Mouse (Mus musculus) heart, embryonic 11.5 days (tissue): ENCODE data around the gene Chrne. TPM values are rescaled to one million over a fixed set of nuclear protein-coding genes. Genes with fewer than 3 reads are reported as not detected.
A peak's percentile ranks its signal among the peaks of the same experiment; 100 is the strongest.

Experiments used
- ATAC-seq: fragments of 200-750 bp; cut with Nextera tagmentation; replicated peaks from 2 replicates; pipeline ENCODE4 v1.8.0; 2017; ENCODE audit warnings: moderate library complexity; ENCODE audit not compliant: insufficient number of reproducible peaks, low FRiP score, low TSS enrichment
- H3K27ac ChIP-seq: fragments of 300-500 bp; sonication (generic); 2 replicates; pipeline ENCODE4 v1.5.1; 2014; ENCODE audit warnings: mild to moderate bottlenecking, low read depth, low read length
- H3K27me3 ChIP-seq: fragments of 300-500 bp; sonication (generic); 2 replicates; pipeline ENCODE4 v1.6.1; 2014; ENCODE audit warnings: mild to moderate bottlenecking, low read length, mixed read lengths; ENCODE audit not compliant: control insufficient read depth, insufficient read depth
- H3K36me3 ChIP-seq: fragments of 300-500 bp; sonication (generic); 2 replicates; pipeline ENCODE4 v1.6.1; 2014; ENCODE audit warnings: mild to moderate bottlenecking, low read length, moderate library complexity, mixed read lengths; ENCODE audit not compliant: control insufficient read depth, insufficient read depth
- H3K4me1 ChIP-seq: fragments of 300-500 bp; sonication (generic); 2 replicates; pipeline ENCODE4 v1.6.1; 2014; ENCODE audit warnings: low read length; ENCODE audit not compliant: control insufficient read depth, insufficient read depth
- H3K4me2 ChIP-seq: fragments of 300-500 bp; sonication (generic); 2 replicates; pipeline ENCODE4 v1.6.1; 2014; ENCODE audit warnings: mild to moderate bottlenecking, moderate library complexity
- H3K4me3 ChIP-seq: fragments of 300-500 bp; sonication (generic); 2 replicates; pipeline ENCODE4 v1.5.1; 2014; ENCODE audit warnings: low read depth, low read length
- H3K9ac ChIP-seq: fragments of 300-500 bp; sonication (generic); 2 replicates; pipeline ENCODE4 v1.6.1; 2014; ENCODE audit warnings: mild to moderate bottlenecking, low read depth, low read length, moderate library complexity
- H3K9me3 ChIP-seq: fragments of 300-500 bp; sonication (generic); replicated peaks from 2 replicates; pipeline ENCODE4 v1.6.1; 2016; ENCODE audit warnings: low read length; ENCODE audit not compliant: control insufficient read depth
- WGBS: fragments of 180-500 bp; shearing (Covaris S2); extraction: QIAGEN DNeasy Blood & Tissue Kit; methylation state at CpG from one replicate; pipeline ENCODE4 v1.1.7; 2014; ENCODE audit not compliant: insufficient replicate concordance; 5-methylcytosine and 5-hydroxymethylcytosine counted together
- polyA plus RNA-seq: library from polyadenylated mRNA; unstranded; fragments of >200 nt; fragmentation: Nextera tagmentation; extraction: Ambion mirVana; gene quantifications from 2 replicates; pipeline ENCODE4 v1.2.1, GENCODE M21; 2014

Chrne gene
- polyA plus RNA-seq, 1 experiment from 2014 or later, result not detected

DNA sequence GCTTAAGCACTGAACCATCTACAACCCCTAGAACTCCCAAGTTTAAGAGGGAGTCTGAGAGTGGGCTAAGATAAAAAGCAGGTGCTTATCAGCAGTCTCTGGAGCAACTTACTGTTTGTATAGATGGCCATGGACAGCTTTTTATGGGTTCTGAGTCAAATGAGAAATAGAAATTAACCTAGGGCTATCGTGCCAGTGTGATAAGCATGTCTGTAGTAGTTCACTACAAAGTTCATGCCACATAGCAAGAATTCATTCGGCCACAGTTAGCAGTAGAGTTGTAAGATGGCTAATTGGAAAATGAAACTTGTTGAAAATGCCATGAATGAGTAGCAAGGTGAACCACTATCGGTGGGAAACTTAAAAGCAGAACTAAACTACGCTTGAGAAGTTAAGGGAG lies 29.5 kb upstream of the Chrne start:
- H3K4me3 ChIP-seq, result peak overlapping the region; percentile 76
- peak overlapping the region; percentile 93 for H3K4me2 ChIP-seq
- H3K36me3 ChIP-seq, result peaks cover 47% of the 10 kb centered on the region
- WGBS, result 71% methylated on average over 4 of the region's 4 CpGs
- no peaks in the 10 kb centered on the region for H3K27me3 ChIP-seq
- no peak for ATAC-seq
- no peaks in the 10 kb centered on the region for H3K9me3 ChIP-seq
- peaks cover 44% of the 10 kb centered on the region for H3K4me1 ChIP-seq
- H3K27ac ChIP-seq, result no peak overlapping the region
- H3K9ac ChIP-seq, result peak overlapping the region; percentile 91; the same call in 1 of the 2 replicates

GRCm38 (mm10) chr11:70647716-70648420 lies 28.9 kb upstream of the Chrne start:
- H3K9me3 ChIP-seq, result no peaks in the 10 kb centered on the region
- peak; percentile 23; the same call in 1 of the 2 replicates for ATAC-seq
- peaks cover 44% of the 10 kb centered on the region for H3K4me1 ChIP-seq
- peak overlapping the region; percentile 94 for H3K27ac ChIP-seq
- H3K4me3 ChIP-seq, result peak overlapping the region; percentile 76
- H3K4me2 ChIP-seq, result peak overlapping the region; percentile 93
- 2% methylated on average over 28 of the region's 28 CpGs for WGBS
- H3K9ac ChIP-seq, result peak overlapping the region; percentile 91
- peaks cover 47% of the 10 kb centered on the region for H3K36me3 ChIP-seq
- no peaks in the 10 kb centered on the region for H3K27me3 ChIP-seq

GRCm38 (mm10) chr11:70646691-70647650 lies 28.0 kb upstream of the Chrne start, which contains the start of the genes Rnf167 and Slc25a11:
Gene Rnf167, plus strand, starts transcription at chr11:70647235.
Gene Slc25a11, minus strand, starts transcription at chr11:70647479.
- under 1% methylated on average over 63 of the region's 63 CpGs for WGBS
- Histone ChIP-seq H3K27me3 (no peaks in the 10 kb centered on the region), H3K4me2 (peak within 1 kb of the TSS; percentile 93), H3K9me3 (no peaks in the 10 kb centered on the region), H3K4me3 (peak within 1 kb of the TSS; percentile 76), H3K9ac (peak within 1 kb of the TSS; percentile 91), H3K36me3 (peaks cover 42% of the 10 kb centered on the region), H3K4me1 (peaks cover 35% of the 10 kb centered on the region), H3K27ac (peak within 1 kb of the TSS; percentile 94)
- peak; percentile 83 for ATAC-seq

DNA sequence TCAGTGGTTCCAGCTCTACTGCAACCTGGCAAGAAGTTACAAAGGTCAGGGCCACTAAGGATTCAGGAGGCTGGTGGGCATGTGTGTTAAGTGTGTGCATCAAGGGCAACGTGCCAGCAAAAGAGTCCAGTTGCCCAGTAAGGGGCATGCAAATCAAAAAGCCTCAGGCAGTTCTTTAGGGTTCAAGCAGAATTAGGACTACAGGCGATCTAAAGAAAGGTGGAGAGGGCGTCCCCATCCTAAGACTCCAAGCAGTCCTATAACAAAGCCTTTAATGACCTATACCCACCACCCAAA lies 27.2 kb upstream of the Chrne start:
- H3K9me3 ChIP-seq, result no peaks in the 10 kb centered on the region
- peaks cover 30% of the 10 kb centered on the region for H3K4me1 ChIP-seq
- peaks cover 37% of the 10 kb centered on the region for H3K36me3 ChIP-seq
- peak overlapping the region; percentile 88 for H3K9ac ChIP-seq
- no peaks in the 10 kb centered on the region for H3K27me3 ChIP-seq
- ATAC-seq, result no peak
- H3K4me2 ChIP-seq, result peak overlapping the region; percentile 76
- WGBS, result 31% methylated on average over 3 of the region's 3 CpGs
- H3K27ac ChIP-seq, result peak overlapping the region; percentile 90
- H3K4me3 ChIP-seq, result peak overlapping the region; percentile 76

DNA sequence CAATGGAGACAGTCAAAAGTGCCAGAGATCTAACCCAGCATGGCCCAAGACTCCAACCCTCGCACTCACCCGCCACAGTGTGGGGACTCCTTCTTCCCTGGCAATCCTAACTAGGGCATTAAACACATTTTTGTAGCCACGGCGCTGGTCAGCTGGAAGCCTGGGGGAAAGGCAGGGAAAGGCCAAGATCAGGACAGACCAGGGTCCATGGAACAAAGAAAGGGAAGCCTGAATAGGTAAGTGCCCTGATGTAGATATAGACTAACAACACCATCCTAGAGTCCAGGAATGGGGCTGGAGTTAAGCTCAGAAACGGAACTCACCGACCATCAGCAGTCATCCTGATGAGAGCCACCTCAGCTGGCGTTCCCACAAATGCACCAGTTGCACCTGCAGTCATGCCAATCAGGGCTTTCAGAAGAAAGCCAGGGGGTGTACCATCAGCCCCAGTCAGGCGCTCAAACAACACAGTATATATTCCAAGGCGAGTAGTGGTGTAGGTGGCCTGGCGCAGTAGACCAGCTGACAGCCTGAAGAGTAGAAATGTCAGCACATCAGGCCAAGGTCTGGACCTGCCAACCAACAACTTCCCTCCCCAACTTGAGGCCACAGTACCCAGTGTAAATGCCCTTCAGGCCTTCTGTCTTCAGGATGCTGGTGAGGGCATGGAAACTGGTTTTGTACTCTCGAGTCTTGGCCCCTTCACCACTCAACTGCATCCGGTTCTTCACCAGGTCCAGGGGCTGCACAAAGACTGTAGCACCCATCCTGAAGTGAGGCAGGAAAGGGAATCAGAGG lies 26.6 kb upstream of the Chrne start:
- peaks cover 32% of the 10 kb centered on the region for H3K36me3 ChIP-seq

DNA sequence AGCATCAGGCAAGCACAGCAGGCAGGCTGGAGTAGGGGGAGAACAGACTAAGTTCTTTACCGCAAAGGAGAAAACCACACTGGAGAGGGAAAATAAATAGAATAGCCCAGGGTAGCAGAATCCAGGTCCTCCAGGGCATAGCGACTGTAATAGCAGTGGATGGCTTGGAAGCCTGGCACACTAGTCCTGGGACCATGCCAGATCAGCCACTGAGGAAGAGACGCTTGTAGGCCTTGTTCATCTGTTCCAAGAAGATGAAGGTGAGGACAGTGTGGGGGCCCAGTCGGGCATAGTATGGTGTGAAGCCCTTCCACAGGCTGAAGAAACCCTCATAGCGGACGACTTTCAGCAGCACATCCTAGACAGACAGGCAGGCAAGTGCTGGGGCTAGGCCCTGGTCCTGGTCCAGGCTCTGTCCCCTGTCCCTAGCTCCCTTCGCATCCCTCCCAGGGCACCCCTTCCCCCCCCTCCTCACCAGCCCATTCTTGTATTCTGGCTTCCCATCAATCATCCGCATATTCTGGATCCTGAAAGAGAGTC lies 25.6 kb upstream of the Chrne start:
- ATAC-seq, result no peak
- Histone ChIP-seq H3K9ac (no peak overlapping the region), H3K36me3 (peaks cover 24% of the 10 kb centered on the region), H3K4me3 (no peak overlapping the region), H3K27ac (no peak overlapping the region), H3K4me2 (peak overlapping the region; percentile 76; the same call in 1 of the 2 replicates), H3K4me1 (peaks cover 22% of the 10 kb centered on the region), H3K27me3 (no peaks in the 10 kb centered on the region), H3K9me3 (no peaks in the 10 kb centered on the region)
- 92% methylated on average over 8 of the region's 8 CpGs for WGBS

More for the DNA sequence above, 26.6 kb upstream of the Chrne start:
- peaks cover 24% of the 10 kb centered on the region for H3K4me1 ChIP-seq
- H3K4me2 ChIP-seq, result peak overlapping the region; percentile 76
- no peaks in the 10 kb centered on the region for H3K9me3 ChIP-seq
- peak overlapping the region; percentile 90; the same call in 1 of the 2 replicates for H3K27ac ChIP-seq
- peak overlapping the region; percentile 76 for H3K4me3 ChIP-seq
- ATAC-seq, result no peak
- no peaks in the 10 kb centered on the region for H3K27me3 ChIP-seq
- WGBS, result 84% methylated on average over 12 of the region's 12 CpGs
- H3K9ac ChIP-seq, result peak overlapping the region; percentile 88

DNA sequence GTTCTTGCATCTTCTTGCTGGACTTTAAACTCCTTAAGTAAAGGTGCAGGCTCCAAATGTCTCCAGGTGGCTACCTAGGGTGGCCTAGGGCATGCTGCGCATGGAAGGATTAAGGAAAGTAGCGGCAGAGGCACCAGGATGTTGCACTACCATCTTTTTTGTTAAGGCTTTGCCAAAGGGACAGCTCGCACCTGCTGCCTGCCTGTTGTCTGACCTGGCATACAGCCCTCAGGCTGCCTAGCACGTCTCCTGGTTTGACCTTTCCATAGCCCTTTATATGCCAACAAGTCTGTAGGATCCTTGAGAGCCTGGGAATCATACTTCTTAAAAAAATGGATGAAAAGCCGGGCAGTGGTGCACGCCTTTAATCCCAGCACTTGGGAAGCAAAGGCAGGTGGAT lies 24.0 kb upstream of the Chrne start:
- ATAC-seq, result no peak
- Histone ChIP-seq H3K36me3 (peaks cover 16% of the 10 kb centered on the region), H3K9ac (no peak overlapping the region), H3K9me3 (no peaks in the 10 kb centered on the region), H3K4me1 (peaks cover 27% of the 10 kb centered on the region), H3K27ac (no peak overlapping the region), H3K4me2 (no peak overlapping the region), H3K27me3 (no peaks in the 10 kb centered on the region), H3K4me3 (no peak overlapping the region)
- 93% methylated on average over 6 of the region's 6 CpGs for WGBS

- Histone ChIP-seq H3K36me3 (peaks cover 16% of the 10 kb centered on the region), H3K9me3 (no peaks in the 10 kb centered on the region), H3K27ac (no peak overlapping the region), H3K4me1 (peaks cover 27% of the 10 kb centered on the region), H3K9ac (no peak overlapping the region), H3K27me3 (no peaks in the 10 kb centered on the region), H3K4me3 (no peak overlapping the region), H3K4me2 (no peak overlapping the region)
- ATAC-seq, result no peak
- 76% methylated on average over 7 of the region's 7 CpGs for WGBS
These were observed 22.2 kb upstream of the Chrne start for GRCm38 (mm10) chr11:70641241-70641640.
